Mouse (Mus musculus): ENCODE measurements around the gene Ap2s1. TPM values are rescaled to one million over a fixed set of nuclear protein-coding genes. Genes with fewer than 3 reads are reported as not detected.

Ap2s1 gene
- polyA plus RNA-seq, 1 experiment from 2014 or later, result 401 TPM

GRCm38 (mm10) chr7:16758872-16759574 is 20.8 kb downstream of the Ap2s1 start:
- 66% methylated on average over 11 of the region's 11 CpGs for WGBS
- H3K27ac ChIP-seq (replicated peaks), result no peak overlapping the region
- ATAC-seq (replicated peaks), result peak; percentile 71; the same call in 1 of the 2 replicates

GRCm38 (mm10) chr7:16760292-16760691 is 22.1 kb downstream of the Ap2s1 start:
- Histone ChIP-seq H3K4me2 (replicated peaks) (no peak overlapping the region), H3K4me1 (no peaks in the 10 kb centered on the region), H3K9me3 (no peaks in the 10 kb centered on the region), H3K27me3 (no peaks in the 10 kb centered on the region), H3K27ac (replicated peaks) (no peak overlapping the region), H3K9ac (replicated peaks) (no peak overlapping the region), H3K4me3 (no peak overlapping the region), H3K36me3 (no peaks in the 10 kb centered on the region)
- WGBS, result 34% methylated on average over 8 of the region's 8 CpGs
- no peak for ATAC-seq (replicated peaks)

More at GRCm38 (mm10) chr7:16758872-16759574, 20.8 kb downstream of the Ap2s1 start:
- Histone ChIP-seq H3K4me3 (no peak overlapping the region), H3K27me3 (no peaks in the 10 kb centered on the region), H3K4me1 (no peaks in the 10 kb centered on the region), H3K4me2 (replicated peaks) (no peak overlapping the region), H3K36me3 (no peaks in the 10 kb centered on the region), H3K9ac (replicated peaks) (no peak overlapping the region), H3K9me3 (no peaks in the 10 kb centered on the region)

GRCm38 (mm10) chr7:16761005-16761481 is 22.8 kb downstream of the Ap2s1 start:
- no peak overlapping the region for H3K27ac ChIP-seq (replicated peaks)
- H3K4me1 ChIP-seq, result no peaks in the 10 kb centered on the region
- WGBS, result 53% methylated on average over 10 of the region's 10 CpGs
- no peak overlapping the region for H3K4me3 ChIP-seq
- no peaks in the 10 kb centered on the region for H3K36me3 ChIP-seq
- no peaks in the 10 kb centered on the region for H3K27me3 ChIP-seq
- H3K9me3 ChIP-seq, result no peaks in the 10 kb centered on the region
- H3K4me2 ChIP-seq (replicated peaks), result no peak overlapping the region
- no peak for ATAC-seq (replicated peaks)
- H3K9ac ChIP-seq (replicated peaks), result no peak overlapping the region

DNA sequence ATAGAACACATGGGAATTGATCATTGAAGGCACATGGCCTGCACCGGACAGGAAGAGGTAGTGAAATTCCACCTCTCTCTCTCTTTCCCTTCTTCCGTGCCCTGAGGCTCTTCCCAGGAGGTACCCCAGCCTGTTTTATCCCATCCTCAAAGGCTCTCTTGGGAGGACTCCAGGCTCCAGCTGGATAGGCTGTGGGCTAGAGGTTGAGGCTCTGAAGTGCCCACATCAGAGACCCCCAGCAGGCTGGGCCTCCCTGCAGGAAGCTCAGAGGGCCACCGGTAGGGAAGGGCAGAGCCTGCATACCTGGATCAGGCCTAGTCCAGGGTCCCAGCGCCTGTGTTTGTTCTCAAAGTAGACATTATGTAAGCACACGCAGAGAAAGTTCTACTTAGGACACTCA is 23.4 kb downstream of the Ap2s1 start:
- no peak for ATAC-seq (replicated peaks)
- 54% methylated on average over 5 of the region's 5 CpGs for WGBS
- H3K4me2 ChIP-seq (replicated peaks), result no peak overlapping the region
- H3K27ac ChIP-seq (replicated peaks), result no peak overlapping the region
- no peaks in the 10 kb centered on the region for H3K27me3 ChIP-seq
- no peaks in the 10 kb centered on the region for H3K36me3 ChIP-seq
- H3K9me3 ChIP-seq, result no peaks in the 10 kb centered on the region
- H3K4me1 ChIP-seq, result no peaks in the 10 kb centered on the region
- no peak overlapping the region for H3K9ac ChIP-seq (replicated peaks)
- H3K4me3 ChIP-seq, result no peak overlapping the region

DNA sequence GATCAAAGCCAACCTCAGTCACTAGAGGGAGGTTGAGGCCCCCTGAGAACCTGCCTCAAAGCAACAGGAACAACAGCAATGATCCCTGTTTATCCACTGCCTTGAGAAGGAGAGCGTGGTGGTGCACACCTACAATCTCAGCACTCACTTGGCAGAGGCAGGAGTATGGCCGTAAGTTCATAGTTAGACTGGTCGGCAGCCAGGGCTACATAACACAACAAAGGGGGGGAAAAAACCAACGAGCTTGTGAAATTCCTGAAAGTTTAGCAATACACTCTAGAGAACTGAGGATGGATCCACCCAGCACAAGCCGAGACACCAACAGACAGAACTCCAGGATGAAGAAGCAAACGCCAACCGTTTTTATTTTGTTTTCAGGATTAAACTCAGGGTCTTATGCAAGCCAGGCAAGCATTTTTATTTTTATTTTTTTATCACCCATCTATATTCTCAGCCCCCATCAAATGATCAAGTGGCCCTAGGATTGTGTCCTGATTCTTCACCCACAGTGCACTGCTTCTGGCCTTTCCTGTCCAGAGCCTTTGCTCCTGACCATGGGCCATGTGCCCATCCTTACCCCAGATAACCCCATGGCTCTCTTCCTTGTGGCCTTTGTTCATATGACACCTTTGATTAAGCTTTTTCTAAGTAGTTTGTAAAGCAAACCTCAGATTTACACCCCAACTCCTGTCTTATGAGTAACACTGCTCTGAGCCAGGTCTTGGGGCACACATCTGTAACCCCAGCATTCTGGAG is 25.4 kb downstream of the Ap2s1 start:
- Histone ChIP-seq H3K4me3 (no peak overlapping the region), H3K27me3 (no peaks in the 10 kb centered on the region), H3K9ac (replicated peaks) (no peak overlapping the region), H3K36me3 (no peaks in the 10 kb centered on the region), H3K27ac (replicated peaks) (no peak overlapping the region), H3K4me2 (replicated peaks) (no peak overlapping the region), H3K4me1 (no peaks in the 10 kb centered on the region), H3K9me3 (no peaks in the 10 kb centered on the region)
- no peak for ATAC-seq (replicated peaks)
- 85% methylated on average over 7 of the region's 7 CpGs for WGBS

GRCm38 (mm10) chr7:16766443-16766842 is 28.2 kb downstream of the Ap2s1 start:
- H3K4me2 ChIP-seq (replicated peaks), result no peak overlapping the region
- H3K4me3 ChIP-seq, result no peak overlapping the region
- no peak overlapping the region for H3K27ac ChIP-seq (replicated peaks)
- no peaks in the 10 kb centered on the region for H3K4me1 ChIP-seq
- no peaks in the 10 kb centered on the region for H3K27me3 ChIP-seq
- 25% methylated on average over 2 of the region's 2 CpGs for WGBS
- no peak overlapping the region for H3K9ac ChIP-seq (replicated peaks)
- H3K36me3 ChIP-seq, result no peaks in the 10 kb centered on the region
- ATAC-seq (replicated peaks), result no peak
- no peaks in the 10 kb centered on the region for H3K9me3 ChIP-seq

DNA sequence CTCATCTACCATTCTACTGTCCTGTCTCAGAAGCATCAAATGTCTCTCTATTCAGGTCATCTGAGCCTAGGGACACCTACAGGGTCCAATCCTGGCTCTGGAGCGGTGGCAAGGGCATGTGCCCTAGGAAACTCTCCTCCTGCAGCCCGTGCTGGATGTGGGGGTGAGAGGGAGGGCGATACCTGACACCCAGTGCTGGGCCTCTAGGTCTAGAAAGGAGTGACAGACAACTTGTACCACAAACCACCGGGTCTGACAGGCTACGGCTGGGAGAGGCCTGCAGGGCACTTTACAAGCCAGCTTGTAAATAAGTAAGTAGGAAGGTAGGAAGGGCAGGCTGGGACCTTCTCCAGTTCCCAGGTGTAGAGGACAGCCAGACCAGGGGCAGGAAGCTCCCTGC is 37.7 kb downstream of the Ap2s1 start:
- WGBS, result 70% methylated on average over 5 of the region's 5 CpGs
- no peak overlapping the region for H3K27ac ChIP-seq (replicated peaks)

GRCm38 (mm10) chr7:16780076-16780475 is 41.9 kb downstream of the Ap2s1 start:
- Histone ChIP-seq H3K27me3 (no peaks in the 10 kb centered on the region), H3K4me3 (no peak overlapping the region), H3K4me1 (peaks cover 34% of the 10 kb centered on the region), H3K36me3 (no peaks in the 10 kb centered on the region), H3K27ac (replicated peaks) (no peak overlapping the region), H3K9ac (replicated peaks) (no peak overlapping the region), H3K9me3 (no peaks in the 10 kb centered on the region), H3K4me2 (replicated peaks) (no peak overlapping the region)
- WGBS, result 64% methylated on average over 5 of the region's 5 CpGs
- ATAC-seq (replicated peaks), result no peak

More for the DNA sequence above, 37.7 kb downstream of the Ap2s1 start:
- H3K9me3 ChIP-seq, result no peaks in the 10 kb centered on the region
- no peak for ATAC-seq (replicated peaks)
- no peak overlapping the region for H3K4me3 ChIP-seq
- no peaks in the 10 kb centered on the region for H3K27me3 ChIP-seq
- no peak overlapping the region for H3K4me2 ChIP-seq (replicated peaks)
- H3K4me1 ChIP-seq, result peaks cover 3% of the 10 kb centered on the region; the same call in 1 of the 2 replicates
- H3K36me3 ChIP-seq, result no peaks in the 10 kb centered on the region
- no peak overlapping the region for H3K9ac ChIP-seq (replicated peaks)

- Histone ChIP-seq H3K27me3 (no peaks in the 10 kb centered on the region), H3K27ac (replicated peaks) (no peak within 1 kb of the TSS), H3K4me2 (replicated peaks) (peak within 1 kb of the TSS; percentile 98), H3K9me3 (no peaks in the 10 kb centered on the region), H3K4me1 (peaks cover 34% of the 10 kb centered on the region), H3K9ac (replicated peaks) (peak within 1 kb of the TSS; percentile 48), H3K4me3 (peak within 1 kb of the TSS; percentile 52), H3K36me3 (no peaks in the 10 kb centered on the region)
- 2% methylated on average over 34 of the region's 34 CpGs for WGBS
- peak; percentile 82 for ATAC-seq (replicated peaks)
Measured at GRCm38 (mm10) chr7:16780825-16781554, 42.8 kb downstream of the Ap2s1 start, which contains the start of gene Slc1a5. Gene Slc1a5 (plus strand): TSS chr7:16781340.

GRCm38 (mm10) chr7:16781555-16781815 is 43.3 kb downstream of the Ap2s1 start:
- H3K9me3 ChIP-seq, result no peaks in the 10 kb centered on the region
- H3K36me3 ChIP-seq, result no peaks in the 10 kb centered on the region
- no peak overlapping the region for H3K27ac ChIP-seq (replicated peaks)
- WGBS, result 0% methylated on average over 10 of the region's 10 CpGs
- peak overlapping the region; percentile 98 for H3K4me2 ChIP-seq (replicated peaks)
- no peak; the same call in 1 of the 2 replicates for ATAC-seq (replicated peaks)
- no peaks in the 10 kb centered on the region for H3K27me3 ChIP-seq
- peak overlapping the region; percentile 52 for H3K4me3 ChIP-seq
- peaks cover 34% of the 10 kb centered on the region for H3K4me1 ChIP-seq
- H3K9ac ChIP-seq (replicated peaks), result peak overlapping the region; percentile 48

- Histone ChIP-seq H3K4me2 (replicated peaks) (peak overlapping the region; percentile 98), H3K4me1 (peaks cover 34% of the 10 kb centered on the region), H3K27me3 (no peaks in the 10 kb centered on the region), H3K9me3 (no peaks in the 10 kb centered on the region), H3K27ac (replicated peaks) (no peak overlapping the region), H3K4me3 (peak overlapping the region; percentile 52), H3K36me3 (no peaks in the 10 kb centered on the region), H3K9ac (replicated peaks) (peak overlapping the region; percentile 48)
- WGBS, result under 1% methylated on average over 60 of the region's 60 CpGs
- ATAC-seq (replicated peaks), result peak; percentile 41
Measured at GRCm38 (mm10) chr7:16781816-16782554, 43.8 kb downstream of the Ap2s1 start.
